Mouse (Mus musculus) c-Kit-positive CD71-negative TER-119-negative erythroid progenitor cells, embryonic 14.5 days (primary cell): ENCODE data around the gene Scn9a.

Experiments used
- DNase-seq: peaks from one replicate; pipeline ENCODE4 v3.0.0-alpha.2; 2013; ENCODE audit warnings: low read depth

The Scn9a gene

DNA sequence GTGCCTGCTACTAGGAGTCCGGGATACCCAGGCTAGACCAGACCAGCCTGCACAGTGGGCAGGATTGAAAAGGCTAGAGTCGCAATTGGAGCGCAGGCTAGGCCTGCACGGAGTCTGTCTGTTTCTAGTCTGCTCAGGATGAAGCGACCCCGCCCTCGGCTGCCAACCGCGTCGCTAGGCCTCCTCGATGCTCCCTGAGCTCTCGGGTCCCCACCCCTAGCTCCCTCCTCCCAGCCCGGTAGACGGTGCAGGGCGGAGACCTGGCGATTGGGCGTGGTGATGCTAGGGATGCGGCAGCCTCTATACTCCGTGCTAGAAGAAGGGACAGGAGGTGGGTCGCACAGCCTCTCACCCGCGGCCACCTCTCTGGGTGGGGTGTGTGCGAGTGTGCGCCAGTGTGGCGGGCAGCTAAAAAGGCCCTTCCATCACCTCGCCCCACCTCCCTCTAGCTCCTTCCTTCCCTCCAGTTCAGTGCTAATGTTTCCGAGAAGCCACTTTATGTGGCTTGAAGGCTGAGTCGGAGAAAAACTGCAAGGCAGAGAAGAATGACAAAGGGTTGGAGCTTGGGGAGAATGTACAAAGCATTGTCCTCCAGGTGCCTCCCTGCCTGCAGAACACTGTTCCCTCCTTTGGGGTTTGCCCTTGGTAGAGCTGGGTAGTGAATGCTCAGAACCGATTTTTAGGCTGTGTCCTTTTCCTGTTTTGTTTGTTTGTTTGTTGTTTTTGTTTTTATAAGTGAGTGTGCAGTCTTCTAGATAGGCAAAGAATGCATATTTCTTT is at the start of gene Scn9a:
Gene Scn9a (minus strand): TSS at position 383 of the 780 bp plus-strand sequence.
- no peak for DNase-seq

DNA sequence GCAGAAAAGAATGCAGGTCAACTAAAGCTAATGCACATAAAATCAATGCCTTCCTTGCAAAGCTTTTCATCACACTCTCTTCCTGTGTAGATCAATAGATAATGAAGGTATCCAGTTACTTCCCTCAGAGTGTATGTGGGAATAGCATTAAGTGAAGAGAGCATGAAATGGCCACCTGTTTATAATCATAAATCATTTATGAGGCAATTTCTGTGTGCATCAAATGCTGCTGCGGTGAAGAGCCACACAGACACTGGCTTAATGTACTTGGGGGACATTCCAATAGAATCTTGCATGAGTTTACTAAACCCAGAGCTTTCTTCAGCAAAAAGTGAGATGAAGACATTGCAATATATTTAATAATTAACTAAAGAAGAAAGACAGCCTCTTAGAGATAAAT is 27.2 kb upstream of the Scn9a start:
- no peak for DNase-seq

DNA sequence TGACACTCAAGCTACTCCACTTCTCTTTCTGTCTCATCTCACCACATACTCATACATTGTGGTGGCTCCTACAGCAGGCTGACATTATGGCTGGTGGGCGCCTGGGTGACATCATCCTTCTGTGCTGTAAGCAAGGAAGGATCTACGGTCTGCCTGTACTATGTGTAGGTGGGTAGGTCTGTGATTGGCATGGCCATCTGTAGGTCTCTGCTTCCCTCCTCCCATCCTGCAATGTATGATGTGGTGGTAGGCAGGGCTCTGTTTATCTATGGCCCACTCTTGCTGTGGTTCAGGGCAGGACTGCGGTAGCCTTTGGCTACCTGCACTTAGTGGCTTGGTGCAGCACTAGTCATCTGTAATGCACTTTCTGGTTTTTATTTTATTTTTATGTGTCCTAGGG is 21.7 kb upstream of the Scn9a start:
- DNase-seq = no peak

DNA sequence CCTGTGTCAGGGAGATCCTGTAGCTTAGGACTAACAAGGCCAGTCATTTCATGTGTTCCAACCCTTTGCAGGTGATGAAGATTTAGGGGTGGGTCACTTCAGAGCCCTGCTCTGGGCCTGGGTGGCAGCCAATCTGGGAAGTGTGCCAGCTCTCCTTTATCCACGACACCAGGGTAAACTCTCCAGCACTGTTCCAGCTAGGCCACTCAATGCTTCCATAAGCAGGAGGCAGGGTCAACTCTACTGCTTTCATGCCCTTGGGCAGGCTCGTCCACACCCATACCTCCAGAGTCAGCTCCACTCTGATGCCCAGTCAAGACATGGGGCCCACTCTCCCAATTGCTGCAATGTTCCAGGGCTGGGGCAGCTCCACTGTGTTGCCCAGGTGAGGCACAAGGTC is 20.7 kb upstream of the Scn9a start:
- DNase-seq = no peak

DNA sequence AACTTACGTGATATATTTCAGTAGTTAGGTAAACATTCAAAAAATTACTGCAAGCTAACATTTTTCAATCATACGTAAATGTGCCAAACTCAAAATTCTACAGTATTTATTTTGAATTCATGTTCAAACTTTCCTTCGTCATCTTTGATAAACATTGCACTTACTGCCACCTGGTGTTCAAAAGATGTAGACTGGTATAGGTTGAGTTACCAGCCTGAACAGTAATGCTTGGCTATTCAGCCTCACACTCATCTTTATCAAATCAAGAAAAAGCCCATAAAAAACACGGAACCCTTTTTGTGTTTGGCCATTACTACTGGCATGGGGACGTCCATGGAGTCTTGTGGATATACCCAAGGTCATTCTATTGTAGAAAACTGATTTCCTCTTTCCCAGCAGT is 9.6 kb upstream of the Scn9a start:
- peak; percentile 1 for DNase-seq

DNA sequence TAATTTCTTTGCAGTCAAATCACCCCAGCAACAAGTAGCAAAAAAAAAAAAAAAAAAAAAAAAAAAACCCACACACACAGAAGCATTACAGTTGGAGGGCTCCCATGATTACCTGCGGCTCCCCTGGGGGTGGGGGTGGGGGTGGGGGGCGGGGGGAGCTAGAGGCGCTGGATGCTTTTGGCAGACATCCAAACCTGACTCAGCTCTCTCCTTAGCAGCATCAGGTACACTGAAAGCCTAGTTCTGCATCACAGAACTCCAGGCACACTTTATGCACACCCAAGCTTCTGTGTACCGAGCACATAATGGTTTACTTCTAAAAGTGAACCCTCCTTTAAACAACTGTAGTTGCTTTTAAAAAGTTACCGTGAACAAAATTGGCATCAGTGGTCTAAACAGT is 2.0 kb downstream of the Scn9a start:
- no peak for DNase-seq

DNA sequence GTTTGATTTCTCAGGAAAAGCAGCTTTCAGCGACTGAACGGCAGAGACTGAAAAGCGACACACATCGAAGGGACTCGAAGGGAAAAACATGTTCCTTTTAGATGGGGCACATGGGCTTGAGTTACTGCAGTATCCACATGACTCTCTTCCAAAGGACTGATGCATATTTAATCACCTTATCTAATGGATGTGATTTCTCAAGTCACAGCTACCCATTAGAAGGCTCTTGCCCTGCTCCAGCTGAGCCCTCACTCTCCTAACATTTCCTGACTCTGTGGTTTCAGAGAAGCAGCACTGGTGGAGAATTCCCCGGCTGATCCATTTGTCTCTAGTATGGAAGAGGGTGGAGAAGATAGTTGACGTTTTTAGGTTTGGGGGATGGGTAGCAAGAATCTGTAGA is 23.7 kb downstream of the Scn9a start:
- DNase-seq = no peak

DNA sequence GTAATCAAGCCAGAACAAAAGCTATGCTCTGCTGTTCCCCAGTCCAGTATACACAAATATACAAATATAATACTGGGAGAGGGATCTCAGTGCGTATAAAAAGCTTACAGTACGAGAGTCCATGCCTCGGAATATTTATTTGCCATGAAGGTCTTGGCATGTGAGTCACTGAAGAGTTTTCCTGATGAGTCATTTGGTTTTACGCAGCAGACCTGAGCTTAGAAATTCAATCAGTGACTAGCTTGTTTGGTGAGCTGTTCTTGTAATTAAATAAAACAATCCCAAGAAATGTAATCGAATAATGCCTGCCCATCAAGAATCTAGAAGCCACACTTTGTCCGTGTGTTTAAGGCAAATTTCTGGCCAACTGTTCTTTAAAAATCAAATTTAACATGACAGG is 37.4 kb downstream of the Scn9a start:
- DNase-seq = no peak

DNA sequence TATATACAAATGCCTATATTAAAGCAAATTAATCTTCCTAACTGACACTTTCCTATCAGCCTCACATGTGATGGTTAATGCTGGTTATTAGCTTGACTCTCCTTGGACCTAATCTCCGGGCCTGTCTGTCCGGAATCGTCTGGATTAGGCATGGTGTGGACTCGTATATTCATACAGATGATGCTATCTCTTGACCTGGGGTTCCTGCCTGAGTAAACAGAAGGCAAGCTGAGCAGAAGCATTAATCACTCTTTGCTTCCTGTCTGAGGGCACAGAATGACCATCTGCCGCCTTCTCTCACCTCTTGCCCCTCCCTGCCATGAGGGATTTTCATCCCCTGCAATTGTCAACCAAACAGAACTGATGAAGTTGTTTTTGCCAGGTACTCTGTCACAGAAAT is 38.6 kb downstream of the Scn9a start:
- no peak for DNase-seq

DNA sequence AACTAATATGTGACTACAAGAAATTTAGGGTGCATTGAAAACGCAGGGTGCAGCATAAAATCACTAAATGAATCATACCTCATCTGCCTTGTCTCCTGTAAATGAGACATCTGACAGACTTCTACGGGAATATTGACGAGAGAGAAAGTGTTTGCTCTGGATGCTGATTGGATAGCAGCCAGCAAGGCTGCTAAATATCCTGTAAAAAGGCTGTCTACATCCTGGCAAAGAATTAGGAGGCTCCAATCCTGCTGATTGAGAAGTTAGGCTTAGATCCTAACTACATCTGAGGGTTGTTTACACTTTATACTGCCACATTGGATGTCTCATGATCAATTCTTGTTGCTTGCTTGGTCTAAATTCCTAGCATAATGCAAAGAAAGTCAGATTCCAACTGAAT is 44.6 kb downstream of the Scn9a start:
- no peak for DNase-seq

DNA sequence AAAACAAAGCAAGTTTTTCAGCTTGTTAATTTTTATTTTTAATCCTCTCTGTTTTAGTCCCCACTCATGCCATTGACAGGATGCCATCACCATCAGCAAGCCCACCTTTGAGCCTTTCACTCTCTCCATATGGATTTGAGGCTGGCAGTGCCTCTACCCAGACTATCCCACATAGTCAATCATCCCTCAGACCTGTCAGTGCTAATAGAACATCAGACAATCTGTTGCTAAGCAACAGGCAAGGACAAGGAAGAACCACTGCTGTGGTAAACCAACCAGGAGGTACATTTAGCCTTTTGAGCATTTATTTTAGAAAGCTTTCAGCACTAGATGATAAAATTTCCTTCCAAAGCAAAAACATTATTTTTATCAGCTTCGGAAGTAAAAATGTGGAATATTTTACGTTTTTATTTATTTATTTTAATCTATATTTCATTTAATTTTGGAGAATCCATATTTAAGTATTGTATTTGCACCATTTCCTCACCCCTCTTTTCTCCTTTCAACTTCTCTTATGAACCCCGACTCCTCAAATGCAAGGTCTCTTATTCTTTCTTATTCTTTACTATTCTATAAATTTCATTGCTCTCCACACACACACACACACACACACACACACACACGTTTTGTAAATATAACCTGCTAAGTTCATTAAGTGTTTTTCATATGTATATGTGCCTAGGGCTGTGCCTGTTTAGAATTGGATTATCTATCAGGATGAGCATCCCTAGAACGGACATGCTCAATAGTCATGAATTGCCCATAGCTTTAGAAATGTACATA is 54.5 kb downstream of the Scn9a start:
- no peak for DNase-seq

DNA sequence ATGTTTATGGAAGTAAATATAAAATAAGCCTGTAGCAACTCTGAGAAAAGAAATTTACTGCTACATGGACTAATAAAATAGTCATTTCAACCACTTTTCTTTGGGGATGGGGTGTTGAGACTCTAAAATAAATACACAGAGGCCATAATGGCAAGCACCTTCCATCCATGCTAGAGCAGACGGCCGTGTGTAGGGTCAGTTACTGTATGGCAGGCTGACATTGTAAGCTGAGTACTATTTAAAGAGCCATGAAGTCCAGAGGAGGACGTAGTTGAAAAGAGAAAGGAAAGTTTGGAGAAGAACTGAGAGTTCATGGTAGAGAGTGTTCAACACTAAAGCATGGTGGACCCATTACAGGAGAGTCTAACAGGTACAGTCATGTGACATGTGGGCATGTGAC is 86.5 kb downstream of the Scn9a start:
- no peak for DNase-seq

DNA sequence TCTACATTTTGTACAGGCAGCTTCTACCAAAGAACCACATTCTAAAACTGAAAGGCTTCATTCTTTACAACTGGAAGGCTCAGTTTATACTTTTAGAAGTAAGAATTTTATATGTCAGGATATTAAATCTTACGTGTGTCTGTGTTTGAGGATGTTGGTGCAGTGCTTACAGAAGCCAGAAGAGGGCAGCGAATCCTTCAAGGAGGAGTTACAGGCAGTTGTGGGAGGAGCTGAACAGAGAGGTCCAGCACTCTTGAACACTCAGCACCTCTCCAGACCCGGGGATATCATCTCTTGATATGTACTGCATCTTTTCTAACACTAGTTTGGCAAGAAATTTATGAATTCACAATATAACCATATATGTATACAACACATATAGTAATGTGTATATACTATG is 114.8 kb downstream of the Scn9a start:
- no peak for DNase-seq

DNA sequence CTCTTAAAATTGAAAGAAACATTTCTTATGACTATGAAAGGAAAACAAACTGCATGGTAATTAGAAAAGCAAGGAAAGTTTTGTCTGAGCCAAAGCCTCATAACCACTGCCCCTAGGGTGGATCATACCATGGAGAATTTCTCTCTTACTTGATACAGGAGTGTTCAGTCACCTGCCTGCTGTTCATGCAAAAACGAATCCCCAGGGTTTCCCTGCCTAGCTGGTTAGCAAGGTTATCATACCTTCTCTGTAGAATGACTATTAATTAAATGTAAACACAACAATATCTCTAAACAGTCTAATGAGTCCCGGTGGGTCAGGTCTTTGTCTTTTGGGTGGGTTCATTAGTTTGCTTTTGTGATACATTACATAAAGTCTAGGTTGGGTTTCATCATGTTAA is 123.3 kb downstream of the Scn9a start:
- DNase-seq = no peak

DNA sequence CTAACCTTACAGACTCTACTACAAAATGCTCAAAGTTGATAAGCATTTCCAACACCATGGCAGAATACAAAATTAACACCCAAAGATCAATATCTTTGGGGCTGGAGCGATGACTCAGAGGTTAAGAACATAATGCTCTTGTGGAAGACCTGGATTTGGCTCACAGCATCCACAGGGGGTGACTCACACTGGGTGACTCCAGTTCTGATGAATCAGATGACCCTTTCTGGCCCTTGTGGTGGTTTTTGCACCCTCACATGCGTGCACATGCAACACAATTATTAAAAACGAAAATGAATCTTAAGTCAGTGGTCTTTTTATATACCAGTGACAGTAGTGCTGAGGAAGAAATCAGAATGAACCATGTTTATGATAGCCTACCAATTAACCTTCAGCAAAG is 126.7 kb downstream of the Scn9a start:
- DNase-seq = no peak

DNA sequence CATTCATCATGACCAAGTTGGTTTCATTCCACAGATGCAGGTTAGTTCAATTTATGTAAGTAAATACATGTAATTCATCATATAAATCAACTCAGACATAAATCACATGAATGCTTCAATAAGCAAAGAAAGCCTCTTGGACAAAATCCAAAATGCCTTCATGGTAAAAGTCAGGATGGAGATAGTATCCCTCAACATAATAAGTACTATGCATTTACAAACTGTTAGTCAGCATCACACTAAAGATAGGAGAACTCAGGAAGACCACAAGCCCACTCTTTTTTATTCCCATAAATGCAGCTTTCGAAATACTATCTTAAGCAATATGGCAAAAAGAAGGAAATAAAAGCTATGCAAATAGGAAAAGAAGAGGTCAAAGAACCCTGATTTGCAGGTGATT is 127.1 kb downstream of the Scn9a start:
- no peak for DNase-seq

DNA sequence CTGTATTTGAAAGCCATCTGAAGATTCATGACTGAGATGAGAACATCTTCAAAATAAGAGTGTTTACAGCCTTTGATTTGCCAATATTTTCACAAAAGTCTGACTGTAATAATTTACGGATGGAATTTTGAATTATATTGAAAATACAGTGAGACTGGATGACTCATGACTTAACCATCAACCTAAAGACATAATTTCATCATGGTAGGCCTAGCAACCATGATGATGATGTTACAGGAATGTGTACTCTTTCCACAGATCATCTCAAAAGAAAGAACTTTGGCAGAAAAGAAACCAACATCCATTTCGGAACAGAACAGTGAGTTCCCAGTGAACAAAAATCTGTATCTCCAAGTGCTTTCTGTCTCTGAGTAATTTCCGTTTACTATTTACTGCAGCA is 132.6 kb downstream of the Scn9a start:
- no peak for DNase-seq

DNA sequence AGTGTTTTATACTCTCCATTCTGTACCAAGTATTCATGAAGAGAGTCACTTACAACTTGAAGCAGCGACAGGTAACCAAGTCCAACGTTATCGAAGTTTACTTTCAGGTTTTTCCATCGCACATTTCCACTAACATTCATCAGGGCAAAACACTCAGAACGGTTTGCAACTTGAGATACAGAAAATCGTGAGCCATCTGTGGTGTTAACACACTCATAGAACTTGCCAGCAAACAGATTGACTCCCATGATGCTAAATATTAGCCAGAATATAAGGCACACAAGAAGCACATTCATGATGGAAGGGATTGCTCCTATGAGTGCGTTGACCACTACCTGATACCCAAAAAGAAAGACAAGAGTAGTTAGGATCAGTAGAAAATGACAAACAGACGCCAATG is 140.2 kb downstream of the Scn9a start:
- DNase-seq = no peak

DNA sequence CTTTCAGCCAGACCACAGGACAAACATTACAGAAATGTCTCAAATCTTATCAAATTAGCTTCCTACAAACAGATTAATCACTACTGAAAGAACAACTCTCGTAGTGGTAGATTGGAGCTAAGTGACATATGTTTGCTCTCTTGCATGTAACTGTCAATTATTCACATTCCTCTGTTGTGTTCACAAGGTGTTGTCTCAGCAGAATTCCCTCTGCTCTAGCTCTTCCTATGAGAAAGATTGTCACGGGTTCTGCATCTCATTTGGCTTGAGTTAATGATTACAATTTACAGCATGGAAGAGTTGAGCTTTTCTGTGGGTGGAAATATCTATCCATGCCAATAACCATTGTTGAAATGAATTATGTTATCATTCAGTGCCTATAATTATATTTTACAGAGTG is 156.4 kb downstream of the Scn9a start:
- no peak for DNase-seq

DNA sequence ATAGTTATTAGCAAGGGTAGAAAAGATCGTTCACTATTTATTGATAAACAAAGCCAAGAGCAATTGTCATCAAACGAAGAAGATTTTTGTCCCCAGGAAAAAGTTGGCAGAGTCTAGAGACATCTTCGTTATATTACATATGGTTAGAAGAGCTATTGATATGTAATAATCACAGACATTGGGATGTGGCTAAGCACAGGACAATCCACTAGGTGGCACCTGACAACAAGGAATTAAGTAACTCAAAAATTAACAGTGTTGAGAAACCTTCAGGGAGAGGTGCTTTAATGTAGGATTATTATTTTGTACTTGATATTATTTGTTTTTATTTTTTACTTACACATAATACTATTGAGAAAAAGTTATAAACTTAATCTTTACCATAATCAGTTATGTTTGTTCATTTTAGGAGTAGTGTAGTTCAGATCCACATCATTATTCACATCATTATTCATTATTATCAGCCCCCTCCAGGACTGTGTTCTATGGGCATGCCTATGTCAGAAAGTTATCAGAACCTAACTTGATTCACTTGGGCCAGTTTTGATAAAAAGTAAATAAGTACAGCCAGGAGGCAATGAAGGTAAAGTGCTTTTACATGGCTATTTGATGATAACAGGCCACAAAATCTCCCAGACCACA is 161.5 kb downstream of the Scn9a start:
- DNase-seq = peak; percentile 1

DNA sequence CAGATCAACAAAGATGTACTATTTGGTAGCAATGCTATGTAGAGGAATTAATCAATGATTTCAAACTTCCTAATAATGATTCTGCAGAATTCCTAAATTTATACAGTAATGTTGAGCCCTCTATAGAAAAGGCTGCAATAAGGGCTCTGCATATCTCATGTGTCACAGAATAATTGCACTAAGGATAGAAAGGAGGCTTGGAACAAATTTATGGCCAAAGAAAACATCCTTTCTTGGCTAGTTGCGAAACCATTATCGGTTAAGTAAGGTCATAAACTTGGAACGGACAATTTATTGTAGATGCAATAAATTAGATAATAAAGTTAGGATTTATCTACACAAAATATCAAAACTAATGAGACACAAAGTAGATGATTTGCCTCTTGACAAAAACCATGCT is 169.3 kb downstream of the Scn9a start:
- DNase-seq = no peak

DNA sequence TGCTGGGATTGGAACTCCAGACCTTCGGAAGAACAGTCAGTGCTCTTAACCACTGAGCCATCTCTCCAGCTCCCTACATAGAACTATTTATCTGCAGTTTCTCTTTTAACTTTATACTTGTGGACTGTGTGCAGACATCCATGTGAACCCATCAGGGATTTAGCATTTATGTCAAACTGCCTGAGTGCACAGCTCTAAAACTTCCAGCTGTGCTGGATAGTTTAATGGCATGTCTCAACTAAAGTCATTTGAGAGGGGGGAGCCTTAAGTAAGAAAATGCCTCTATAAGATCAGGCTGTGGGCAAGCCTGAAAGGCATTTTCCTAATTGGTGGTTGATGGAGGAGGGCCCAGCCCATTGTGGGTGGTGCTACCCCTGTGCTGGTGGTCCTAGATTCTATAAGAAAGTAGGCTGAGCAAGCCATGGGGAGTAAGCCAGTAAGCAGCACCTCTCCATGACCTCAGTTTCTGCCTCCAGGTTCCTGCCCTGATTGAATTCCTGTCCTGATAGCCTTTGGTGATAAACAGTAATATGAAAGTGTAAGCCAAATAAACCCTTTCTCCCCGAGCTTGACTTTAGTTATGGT is 169.8 kb downstream of the Scn9a start:
- DNase-seq = no peak

DNA sequence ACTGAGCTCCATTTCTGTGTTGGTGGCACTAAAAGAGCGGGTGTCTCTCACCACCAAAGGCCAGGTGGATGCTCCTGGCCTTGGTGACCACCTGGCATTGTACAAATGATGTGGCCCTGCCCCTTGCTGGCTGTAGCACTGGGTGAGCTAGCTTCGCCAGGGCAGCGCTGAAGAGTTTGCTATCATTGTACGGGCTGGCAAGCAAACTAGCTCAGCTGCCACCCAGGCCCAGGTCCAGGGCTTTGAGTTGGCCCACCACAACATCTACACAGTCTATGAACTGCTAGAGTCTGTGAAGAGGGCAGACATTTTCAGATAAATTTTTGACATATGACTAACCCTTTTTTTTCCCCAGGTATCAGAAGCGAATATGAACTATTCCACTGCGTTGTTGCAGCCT is 170.8 kb downstream of the Scn9a start:
- DNase-seq = no peak
